Mouse (Mus musculus): ENCODE data around the gene Kti12. TPM values are rescaled to one million over a fixed set of nuclear protein-coding genes. Genes with fewer than 3 reads are reported as not detected.
A peak's percentile ranks its signal among the peaks of the same experiment; 100 is the strongest.

Kti12 gene
- polyA plus RNA-seq, 1 experiment from 2014 or later: 42.0 TPM

- H3K9ac ChIP-seq: peak within 1 kb of the TSS; percentile 75
- no peaks in the 10 kb centered on the region for H3K9me3 ChIP-seq
- no peaks in the 10 kb centered on the region for H3K36me3 ChIP-seq (replicated peaks)
- peak within 1 kb of the TSS; percentile 59 for H3K4me3 ChIP-seq (replicated peaks)
- H3K27me3 ChIP-seq: peaks cover 10% of the 10 kb centered on the region
- ATAC-seq (ENCODE audit: low FRiP score): peak; percentile 95
- under 1% methylated on average over 46 of the region's 46 CpGs for WGBS
- H3K27ac ChIP-seq: 0 out of 2 replicates have a peak within 1 kb of the TSS, but pooled peaks have one; percentile 5
- peak within 1 kb of the TSS; percentile 96 for H3K4me2 ChIP-seq
- peaks cover 6% of the 10 kb centered on the region for H3K4me1 ChIP-seq
Observed at GRCm38 (mm10) chr4:108878963-108879822, 31.6 kb downstream of the Kti12 start, which contains the start of gene Rab3b. TSS of gene Rab3b (plus strand) at chr4:108879063.

- Histone ChIP-seq H3K9me3 (no peaks in the 10 kb centered on the region), H3K4me2 (no peak overlapping the region), H3K27me3 (peaks cover 3% of the 10 kb centered on the region), H3K4me1 (peaks cover 6% of the 10 kb centered on the region), H3K9ac (no peak overlapping the region), H3K4me3 (replicated peaks) (no peak overlapping the region), H3K27ac (no peak overlapping the region), H3K36me3 (replicated peaks) (no peaks in the 10 kb centered on the region)
- 67% methylated on average over 13 of the region's 13 CpGs for WGBS
- no peak for ATAC-seq (ENCODE audit: low FRiP score)
Observed at GRCm38 (mm10) chr4:108883815-108884214, 36.2 kb downstream of the Kti12 start.

- 92% methylated on average over 4 of the region's 4 CpGs for WGBS
- Histone ChIP-seq H3K27me3 (no peaks in the 10 kb centered on the region), H3K4me2 (no peak overlapping the region)
Observed at GRCm38 (mm10) chr4:108887456-108887855, 39.9 kb downstream of the Kti12 start.

GRCm38 (mm10) chr4:108890876-108891275 is 43.3 kb downstream of the Kti12 start:
- Histone ChIP-seq H3K4me3 (replicated peaks) (no peak overlapping the region), H3K27me3 (no peaks in the 10 kb centered on the region), H3K4me2 (no peak overlapping the region), H3K9me3 (no peaks in the 10 kb centered on the region), H3K4me1 (no peaks in the 10 kb centered on the region), H3K9ac (no peak overlapping the region), H3K36me3 (replicated peaks) (no peaks in the 10 kb centered on the region), H3K27ac (no peak overlapping the region)
- no peak for ATAC-seq (ENCODE audit: low FRiP score)
- WGBS: 78% methylated on average over 6 of the region's 6 CpGs

More at GRCm38 (mm10) chr4:108887456-108887855, 39.9 kb downstream of the Kti12 start:
- no peaks in the 10 kb centered on the region for H3K36me3 ChIP-seq (replicated peaks)
- no peak overlapping the region for H3K9ac ChIP-seq
- H3K4me3 ChIP-seq (replicated peaks): no peak overlapping the region
- 0 out of 2 replicates have a peak, but pooled peaks cover 2% of the 10 kb centered on the region for H3K4me1 ChIP-seq
- H3K27ac ChIP-seq: no peak overlapping the region
- no peaks in the 10 kb centered on the region for H3K9me3 ChIP-seq
- ATAC-seq (ENCODE audit: low FRiP score): no peak

Other genes starting within 250 kb of the Kti12 start
- gene Cc2d1b, start 227.8 kb upstream of the Kti12 start, polyA plus RNA-seq (2016; fragmentation: Nextera tagmentation; extraction: Ambion mirVana): 22.8 and 29.1 TPM in 2 replicates
- 1.8 and 2.8 TPM in 2 replicates for gene 3110021N24Rik, start 128.1 kb upstream of the Kti12 start, polyA plus RNA-seq (2016; fragmentation: Nextera tagmentation; extraction: Ambion mirVana)
- 5.4 and 5.9 TPM in 2 replicates for gene Zfyve9, start 67.0 kb upstream of the Kti12 start, polyA plus RNA-seq (2016; fragmentation: Nextera tagmentation; extraction: Ambion mirVana)
- 254 and 266 TPM in 2 replicates for gene Btf3l4, start 14.2 kb upstream of the Kti12 start, polyA plus RNA-seq (2016; fragmentation: Nextera tagmentation; extraction: Ambion mirVana)
- gene Txndc12, start 13.2 kb upstream of the Kti12 start, polyA plus RNA-seq (2016; fragmentation: Nextera tagmentation; extraction: Ambion mirVana): 96.1 and 96.6 TPM in 2 replicates
- 1.5 and 2.9 TPM in 2 replicates for gene A730015C16Rik, start 834 bp downstream of the Kti12 start, polyA plus RNA-seq (2016; fragmentation: Nextera tagmentation; extraction: Ambion mirVana)
- gene Rab3b, start 31.3 kb downstream of the Kti12 start, polyA plus RNA-seq (2016; fragmentation: Nextera tagmentation; extraction: Ambion mirVana): 33.7 and 34.6 TPM in 2 replicates
- 103 and 112 TPM in 2 replicates for gene Nrd1, start 152.9 kb downstream of the Kti12 start, polyA plus RNA-seq (2016; fragmentation: Nextera tagmentation; extraction: Ambion mirVana)